Comparison of ENCODE assay signal across 9 mouse cellular contexts in the genomic region with DNA sequence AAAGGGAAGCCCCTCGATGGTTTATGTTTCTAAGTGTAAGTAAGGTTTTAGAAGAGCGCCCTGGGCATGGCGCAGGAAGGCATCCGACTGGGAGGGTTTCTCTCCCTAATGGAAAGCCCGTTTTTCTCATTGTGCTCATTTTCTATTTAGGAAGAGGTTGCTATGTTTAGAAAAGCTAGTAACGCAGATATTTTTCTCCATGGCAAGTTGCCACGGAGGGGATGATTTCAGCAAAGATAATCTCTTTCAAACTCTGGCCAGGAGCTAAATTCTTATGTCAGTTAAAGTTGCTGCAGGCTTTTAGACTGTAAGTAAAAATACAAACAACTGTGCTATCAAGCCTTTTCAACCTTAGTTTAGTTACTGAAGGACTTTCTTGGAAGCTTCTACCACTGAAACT.
A peak's percentile ranks its signal among the peaks of the same experiment; 100 is the strongest.
DNase-seq lines count a peak whose midpoint lies in the region; ATAC-seq and TF ChIP-seq lines count a peak whose summit lies in the region.
"Had no signal": no experiment of that assay in that cellular context is flagged by ENCODE, and none has a peak within 500 bp of the region (broad histone marks: within the 10 kb centered on the region; RNA-seq: fewer than 3 reads in every experiment).

No protein-coding gene starts in this region.

- no peak overlapping the region for H3K9ac ChIP-seq in lung, postnatal 0 days (replicated peaks; ENCODE audit: low read depth)
- H3K9ac ChIP-seq in intestine, postnatal 0 days (ENCODE audit: low read depth, low read length): no peak overlapping the region
- H3K9ac ChIP-seq in forebrain, embryonic 11.5 days (ENCODE audit: low read length): no peak overlapping the region

- H3K4me1 ChIP-seq in lung, postnatal 0 days (ENCODE audit: insufficient read depth, low read depth, low read length): peaks cover 18% of the 10 kb centered on the region; the same call in 1 of the 2 replicates
- H3K4me1 ChIP-seq in lung, adult 2 months (ENCODE audit: control insufficient read depth, insufficient read depth, low read length): peaks cover 29% of the 10 kb centered on the region
- H3K4me1 ChIP-seq in intestine, postnatal 0 days (replicated peaks; ENCODE audit: control insufficient read depth, insufficient read depth, low read length): 0 out of 2 replicates have a peak, but pooled peaks cover 7% of the 10 kb centered on the region
- H3K4me1 ChIP-seq in forebrain, embryonic 11.5 days (replicated peaks; ENCODE audit: control insufficient read depth, insufficient read depth, low read length): peaks cover 17% of the 10 kb centered on the region

- no peak for ATAC-seq in lung, postnatal 0 days
- no peak for ATAC-seq in intestine, postnatal 0 days
- no peak for ATAC-seq in forebrain, embryonic 11.5 days (replicated peaks; ENCODE audit: low FRiP score)
- ATAC-seq: activated CD4-positive, CD25-positive, alpha-beta regulatory T cell, adult 4 months had no signal

- peak; percentile 28 for DNase-seq in adrenal gland, adult 2 months
- DNase-seq in adrenal gland, postnatal 25 days: no peak
- peak; percentile 69 for DNase-seq in lung, postnatal 0 days (ENCODE audit: low spot score)
- DNase-seq in lung, adult 2 months: no peak
- peak; percentile 33 for DNase-seq in skeletal muscle tissue, adult 2 months (ENCODE audit: low read depth, low spot score)
- DNase-seq in yolk sac, embryonic 10.5 days (ENCODE audit: low spot score): no peak
- no peak for DNase-seq in forebrain, embryonic 11.5 days (ENCODE audit: low spot score)

- TF ChIP-seq POLR2A in lung, adult 2 months (IDR thresholded peaks at IDR 0.05; ENCODE audit: borderline replicate concordance, extremely low read depth, low read depth, low read length): no peak

- no peak overlapping the region for H3K4me3 ChIP-seq in lung, postnatal 0 days (ENCODE audit: low read depth, low read length)
- H3K4me3 ChIP-seq in lung, adult 2 months (replicated peaks; ENCODE audit: extremely low read depth, low read depth, low read length): no peak overlapping the region
- H3K4me3 ChIP-seq in intestine, postnatal 0 days (ENCODE audit: low read depth, low read length): no peak overlapping the region
- H3K4me3 ChIP-seq in forebrain, embryonic 11.5 days (ENCODE audit: low read depth, low read length): no peak overlapping the region

- peaks cover 6% of the 10 kb centered on the region; the same call in 1 of the 2 replicates for H3K36me3 ChIP-seq in lung, postnatal 0 days (ENCODE audit: insufficient read depth, low read length)
- H3K36me3 ChIP-seq in intestine, postnatal 0 days (ENCODE audit: control insufficient read depth, insufficient read depth): peaks cover 26% of the 10 kb centered on the region
- H3K36me3 ChIP-seq in forebrain, embryonic 11.5 days (ENCODE audit: control insufficient read depth, insufficient read depth, low read length): no peaks in the 10 kb centered on the region

- no peaks in the 10 kb centered on the region for H3K9me3 ChIP-seq in lung, postnatal 0 days (ENCODE audit: low read length)
- no peaks in the 10 kb centered on the region for H3K9me3 ChIP-seq in intestine, postnatal 0 days (ENCODE audit: control insufficient read depth)
- H3K9me3 ChIP-seq in forebrain, embryonic 11.5 days (ENCODE audit: control insufficient read depth, low read length): no peaks in the 10 kb centered on the region

- TF ChIP-seq EP300 in lung, postnatal 0 days (IDR thresholded peaks at IDR 0.05): no peak

- WGBS in lung, postnatal 0 days: 32% methylated on average over 7 of the region's 7 CpGs
- WGBS in lung, adult 2 months: 32% methylated on average over 7 of the region's 7 CpGs
- 50% methylated on average over 7 of the region's 7 CpGs for WGBS in intestine, postnatal 0 days
- 54% methylated on average over 7 of the region's 7 CpGs for WGBS in forebrain, embryonic 11.5 days

- H3K27me3 ChIP-seq in lung, postnatal 0 days (replicated peaks; ENCODE audit: insufficient read depth, low read length): no peaks in the 10 kb centered on the region
- H3K27me3 ChIP-seq in intestine, postnatal 0 days (replicated peaks; ENCODE audit: control insufficient read depth, insufficient read depth, low read length): no peaks in the 10 kb centered on the region
- H3K27me3 ChIP-seq in forebrain, embryonic 11.5 days (ENCODE audit: control insufficient read depth, insufficient read depth, low read length): peaks cover 9% of the 10 kb centered on the region; the same call in 1 of the 2 replicates

- TF ChIP-seq CTCF in lung, postnatal 0 days (IDR thresholded peaks at IDR 0.05): no peak
- no peak for TF ChIP-seq CTCF in lung, adult 2 months (IDR thresholded peaks at IDR 0.05; ENCODE audit: insufficient read depth, low read length)
- no peak for TF ChIP-seq CTCF in intestine, postnatal 0 days (IDR thresholded peaks at IDR 0.05; ENCODE audit: low read depth)

- peak overlapping the region; percentile 78 for H3K27ac ChIP-seq in lung, postnatal 0 days (ENCODE audit: low read length)
- H3K27ac ChIP-seq in intestine, postnatal 0 days (ENCODE audit: low read depth, low read length): 0 out of 2 replicates have a peak overlapping the region, but pooled peaks have one; percentile 50
- H3K27ac ChIP-seq in forebrain, embryonic 11.5 days (ENCODE audit: low read depth, low read length): no peak overlapping the region

- H3K4me2 ChIP-seq in lung, postnatal 0 days (replicated peaks; ENCODE audit: low read depth, low read length): peak overlapping the region; percentile 25; the same call in 1 of the 2 replicates
- no peak overlapping the region for H3K4me2 ChIP-seq in intestine, postnatal 0 days (replicated peaks; ENCODE audit: low read depth)
- no peak overlapping the region for H3K4me2 ChIP-seq in forebrain, embryonic 11.5 days (ENCODE audit: low read depth, low read length, severe bottlenecking)

Comparison
In these comparisons a context has a peak if more than half of its experiments do, and no peak if none do; other contexts are left out.
1. DNase-seq: peak in adrenal gland, adult 2 months (single experiment), lung, postnatal 0 days (single experiment) and skeletal muscle tissue, adult 2 months (single experiment); none in adrenal gland, postnatal 25 days (single experiment), lung, adult 2 months (single experiment), yolk sac, embryonic 10.5 days (single experiment) and forebrain, embryonic 11.5 days (single experiment).